Mouse (Mus musculus): ENCODE results near the gene Trpv4. TPM values are rescaled to one million over a fixed set of nuclear protein-coding genes. Genes with fewer than 3 reads are reported as not detected.
A peak's percentile ranks its signal among the peaks of the same experiment; 100 is the strongest.

The Trpv4 gene
- polyA plus RNA-seq, 1 experiment from 2014 or later = 0.32 TPM

DNA sequence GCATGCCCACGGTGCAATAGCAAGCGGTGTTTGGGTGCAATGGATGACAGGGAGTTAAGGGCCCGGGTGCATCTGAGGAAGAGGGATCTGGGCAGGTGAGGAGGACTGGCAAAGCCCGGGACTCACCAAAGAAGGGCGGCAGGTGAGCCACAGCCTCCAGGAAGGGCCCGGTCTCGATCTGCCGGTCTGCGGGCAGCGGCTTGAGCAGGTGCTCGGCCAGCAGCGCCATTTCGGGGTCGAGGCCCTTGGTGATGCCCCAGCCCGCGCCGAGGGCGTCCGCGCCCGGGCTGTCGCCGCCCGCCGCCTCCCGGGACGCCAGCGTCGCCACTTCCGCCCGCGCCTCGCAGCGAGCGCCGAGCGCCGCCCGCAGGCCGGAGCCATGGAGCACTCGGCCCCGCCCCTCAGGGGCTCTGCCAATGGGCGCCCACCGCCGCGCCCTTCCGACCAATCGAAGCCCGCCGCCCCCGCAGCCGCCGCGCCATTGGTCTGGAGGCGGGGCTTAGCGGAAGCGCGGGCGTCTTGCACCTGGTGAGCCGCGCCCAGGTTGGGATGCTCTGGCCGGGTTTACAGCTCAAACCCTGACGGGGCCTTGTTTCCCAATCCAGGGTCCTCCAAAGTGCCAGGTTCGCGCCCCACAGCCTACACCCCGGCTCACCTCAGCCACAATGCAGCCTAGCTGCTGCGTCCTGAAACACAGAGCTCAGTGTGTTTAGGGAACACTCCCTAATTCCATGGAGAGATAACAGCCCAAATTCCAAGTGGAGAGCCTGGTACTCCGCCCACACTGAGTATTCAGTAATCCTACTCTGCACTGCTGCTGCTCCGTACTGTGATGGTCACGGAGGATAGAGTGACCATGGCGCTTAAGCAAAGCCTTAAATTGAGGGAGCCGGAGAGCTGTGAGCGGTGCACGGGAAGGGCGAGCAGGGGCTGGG, 32.7 kb upstream of the Trpv4 start, which contains the start of gene Gltp:
Gltp (minus strand) TSS at position 352 of the 935 bp plus-strand sequence.
- no peaks in the 10 kb centered on the region for H3K9me3 ChIP-seq (ENCODE audit: control insufficient read depth, low read length)
- peak within 1 kb of the TSS; percentile 75 for H3K4me3 ChIP-seq (ENCODE audit: low read depth, low read length)
- peak within 1 kb of the TSS; percentile 81 for H3K9ac ChIP-seq (ENCODE audit: low read length)
- H3K4me1 ChIP-seq (ENCODE audit: control insufficient read depth, insufficient read depth, low read length) = peaks cover 8% of the 10 kb centered on the region; the same call in 1 of the 2 replicates
- peak; percentile 95 for DNase-seq (ENCODE audit: low spot score)
- H3K27me3 ChIP-seq (ENCODE audit: control insufficient read depth, insufficient read depth, low read length) = no peaks in the 10 kb centered on the region
- H3K36me3 ChIP-seq (ENCODE audit: control insufficient read depth, insufficient read depth, low read length) = no peaks in the 10 kb centered on the region
- peak; percentile 98 for ATAC-seq (ENCODE audit: insufficient read depth, low FRiP score, low TSS enrichment)
- no peak within 1 kb of the TSS for H3K27ac ChIP-seq (ENCODE audit: low read depth, low read length)
- 6% methylated on average over 49 of the region's 75 CpGs for WGBS
- peak within 1 kb of the TSS; percentile 95 for H3K4me2 ChIP-seq (ENCODE audit: low read depth)

DNA sequence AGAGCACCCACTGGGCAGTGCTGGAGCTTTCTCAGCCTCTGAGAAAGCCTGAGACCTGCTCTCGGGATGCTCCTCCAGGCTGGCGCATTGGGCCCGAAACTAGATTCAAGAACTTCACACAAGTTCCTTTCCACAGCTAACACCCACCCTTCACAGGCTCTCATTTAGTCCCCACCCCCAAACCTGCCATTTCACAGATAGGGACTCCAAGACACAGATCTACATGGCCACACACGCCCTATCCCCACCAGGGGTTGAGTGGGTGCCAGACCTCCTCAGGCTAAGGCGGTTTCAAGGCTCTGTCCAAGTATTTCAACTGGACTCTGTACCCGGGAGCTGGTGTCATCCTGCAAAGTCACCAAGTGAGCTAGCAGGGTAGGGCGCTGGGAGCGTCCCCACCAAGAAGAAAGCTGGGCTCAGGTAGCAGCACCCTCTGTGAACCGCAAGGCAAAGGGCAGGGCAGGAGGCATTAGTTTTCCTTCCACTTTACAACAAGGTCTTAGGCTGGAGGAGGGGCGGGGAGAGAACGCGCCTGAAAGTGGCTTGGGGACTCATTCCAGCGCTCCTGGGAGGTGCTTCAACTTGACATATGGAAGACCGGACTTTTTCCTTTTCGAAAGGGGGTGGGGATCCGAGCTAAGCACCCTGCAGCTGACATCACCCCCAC, 31.6 kb upstream of the Trpv4 start:
- ATAC-seq (ENCODE audit: insufficient read depth, low FRiP score, low TSS enrichment) (no peak), DNase-seq (ENCODE audit: low spot score) (peak; percentile 26)
- H3K4me2 ChIP-seq (ENCODE audit: low read depth) = peak overlapping the region; percentile 95
- H3K27ac ChIP-seq (ENCODE audit: low read depth, low read length) = no peak overlapping the region
- H3K9ac ChIP-seq (ENCODE audit: low read length) = peak overlapping the region; percentile 81; the same call in 1 of the 2 replicates
- H3K27me3 ChIP-seq (ENCODE audit: control insufficient read depth, insufficient read depth, low read length) = no peaks in the 10 kb centered on the region
- H3K4me1 ChIP-seq (ENCODE audit: control insufficient read depth, insufficient read depth, low read length) = peaks cover 8% of the 10 kb centered on the region; the same call in 1 of the 2 replicates
- H3K9me3 ChIP-seq (ENCODE audit: control insufficient read depth, low read length) = no peaks in the 10 kb centered on the region
- no peaks in the 10 kb centered on the region for H3K36me3 ChIP-seq (ENCODE audit: control insufficient read depth, insufficient read depth, low read length)
- H3K4me3 ChIP-seq (ENCODE audit: low read depth, low read length) = peak overlapping the region; percentile 75
- WGBS = 21% methylated on average over 16 of the region's 16 CpGs

DNA sequence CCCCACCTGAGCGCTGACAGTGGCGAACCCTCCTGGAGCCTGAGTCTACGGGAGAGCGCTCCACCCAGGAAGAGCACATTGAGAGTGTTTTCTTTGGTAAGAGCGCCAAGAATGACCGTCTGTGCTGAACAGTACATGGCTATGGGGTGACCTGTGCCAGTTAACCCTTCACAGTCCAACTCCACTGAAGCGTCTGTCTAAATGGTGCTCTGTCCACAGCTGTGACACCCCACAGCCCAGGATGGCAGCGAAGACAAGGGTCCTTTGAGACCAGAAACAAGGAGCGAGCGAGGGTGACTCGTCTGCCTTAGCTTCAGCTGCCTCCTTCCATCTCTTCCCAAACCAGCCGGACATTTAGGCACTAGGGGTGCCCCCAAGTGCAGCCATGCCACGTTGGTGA, 30.5 kb upstream of the Trpv4 start:
- H3K27me3 ChIP-seq (ENCODE audit: control insufficient read depth, insufficient read depth, low read length) = no peaks in the 10 kb centered on the region
- H3K9me3 ChIP-seq (ENCODE audit: control insufficient read depth, low read length) = no peaks in the 10 kb centered on the region
- H3K27ac ChIP-seq (ENCODE audit: low read depth, low read length) = no peak overlapping the region
- no peak overlapping the region for H3K9ac ChIP-seq (ENCODE audit: low read length)
- H3K36me3 ChIP-seq (ENCODE audit: control insufficient read depth, insufficient read depth, low read length) = no peaks in the 10 kb centered on the region
- no peak overlapping the region for H3K4me3 ChIP-seq (ENCODE audit: low read depth, low read length)
- ATAC-seq (ENCODE audit: insufficient read depth, low FRiP score, low TSS enrichment) (no peak), DNase-seq (ENCODE audit: low spot score) (no peak)
- H3K4me2 ChIP-seq (ENCODE audit: low read depth) = no peak overlapping the region
- WGBS = 84% methylated on average over 13 of the region's 13 CpGs
- peaks cover 9% of the 10 kb centered on the region; the same call in 1 of the 2 replicates for H3K4me1 ChIP-seq (ENCODE audit: control insufficient read depth, insufficient read depth, low read length)

DNA sequence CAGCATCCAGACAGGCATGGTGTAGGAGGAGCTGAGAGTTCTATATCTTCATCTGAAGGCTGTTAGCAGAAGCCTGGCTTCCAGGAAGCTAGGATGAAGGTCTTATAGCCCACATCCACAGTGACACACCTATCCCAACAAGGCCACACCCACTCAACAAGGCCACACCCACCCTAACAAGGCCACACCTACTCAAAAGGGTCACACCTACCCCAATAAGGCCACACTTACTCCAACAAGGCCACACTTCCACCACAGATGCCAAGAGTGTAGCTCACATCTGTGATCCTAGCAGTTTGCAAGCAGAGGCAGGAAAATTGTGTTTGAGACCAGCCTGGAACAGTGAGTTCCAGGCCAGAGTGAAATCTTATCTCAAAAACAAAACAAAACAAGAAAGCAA, 29.7 kb upstream of the Trpv4 start:
- no peak overlapping the region for H3K9ac ChIP-seq (ENCODE audit: low read length)
- H3K4me2 ChIP-seq (ENCODE audit: low read depth) = no peak overlapping the region
- peaks cover 11% of the 10 kb centered on the region for H3K4me1 ChIP-seq (ENCODE audit: control insufficient read depth, insufficient read depth, low read length)
- ATAC-seq (ENCODE audit: insufficient read depth, low FRiP score, low TSS enrichment) (no peak), DNase-seq (ENCODE audit: low spot score) (no peak)
- H3K36me3 ChIP-seq (ENCODE audit: control insufficient read depth, insufficient read depth, low read length) = no peaks in the 10 kb centered on the region
- no peak overlapping the region for H3K4me3 ChIP-seq (ENCODE audit: low read depth, low read length)
- H3K9me3 ChIP-seq (ENCODE audit: control insufficient read depth, low read length) = no peaks in the 10 kb centered on the region
- no peaks in the 10 kb centered on the region for H3K27me3 ChIP-seq (ENCODE audit: control insufficient read depth, insufficient read depth, low read length)
- no peak overlapping the region for H3K27ac ChIP-seq (ENCODE audit: low read depth, low read length)

DNA sequence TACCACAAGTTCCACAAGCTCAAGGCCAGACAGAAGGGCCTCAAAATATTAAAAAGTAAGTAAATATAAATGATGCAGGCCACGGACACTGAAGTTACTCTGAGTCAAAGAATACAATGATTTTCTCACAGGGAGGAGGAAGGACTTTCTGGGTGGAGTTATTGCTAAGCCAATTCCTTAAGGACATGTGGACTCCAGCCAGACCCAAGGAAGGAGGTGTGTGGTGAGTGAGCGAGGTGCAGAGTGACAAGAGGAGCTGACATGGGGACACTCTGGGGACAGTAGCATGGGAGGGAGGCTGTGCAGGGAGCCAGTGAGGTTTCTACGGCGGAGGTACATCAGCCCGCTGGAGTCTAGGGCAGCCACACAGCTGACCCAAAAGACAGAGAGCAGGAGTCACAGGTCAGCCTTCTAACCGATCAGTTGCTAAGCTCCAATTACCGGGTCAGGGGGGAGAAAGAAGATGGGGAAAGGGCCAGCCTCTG, 28.5 kb upstream of the Trpv4 start:
- Histone ChIP-seq H3K36me3 (ENCODE audit: control insufficient read depth, insufficient read depth, low read length) (no peaks in the 10 kb centered on the region), H3K4me1 (ENCODE audit: control insufficient read depth, insufficient read depth, low read length) (peaks cover 15% of the 10 kb centered on the region), H3K4me2 (ENCODE audit: low read depth) (no peak overlapping the region), H3K4me3 (ENCODE audit: low read depth, low read length) (no peak overlapping the region), H3K27me3 (ENCODE audit: control insufficient read depth, insufficient read depth, low read length) (no peaks in the 10 kb centered on the region), H3K9ac (ENCODE audit: low read length) (no peak overlapping the region), H3K27ac (ENCODE audit: low read depth, low read length) (no peak overlapping the region), H3K9me3 (ENCODE audit: control insufficient read depth, low read length) (no peaks in the 10 kb centered on the region)
- no peak for DNase-seq (ENCODE audit: low spot score)
- no peak for ATAC-seq (ENCODE audit: insufficient read depth, low FRiP score, low TSS enrichment)
- WGBS = 66% methylated on average over 7 of the region's 7 CpGs

DNA sequence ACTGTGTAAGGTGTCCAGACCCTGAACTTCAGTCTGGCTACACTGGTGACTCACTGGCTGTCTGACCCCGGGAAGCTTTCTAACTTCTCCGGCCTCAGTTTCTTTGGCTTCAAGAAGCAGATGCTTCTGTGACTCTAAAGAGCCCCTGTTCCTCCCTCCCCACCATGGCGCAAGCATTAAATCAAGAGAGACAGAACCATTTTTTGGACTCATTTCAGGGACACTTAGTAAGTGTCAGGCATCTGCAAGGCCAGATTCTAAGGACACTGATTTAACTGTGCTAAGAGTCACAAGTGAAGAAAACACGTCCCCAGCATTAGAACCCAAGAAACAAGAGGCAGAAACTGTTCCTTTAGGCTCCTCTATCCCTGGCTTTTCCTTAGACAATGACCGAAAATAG, 27.8 kb upstream of the Trpv4 start:
- H3K27me3 ChIP-seq (ENCODE audit: control insufficient read depth, insufficient read depth, low read length) = no peaks in the 10 kb centered on the region
- H3K4me3 ChIP-seq (ENCODE audit: low read depth, low read length) = no peak overlapping the region
- H3K9ac ChIP-seq (ENCODE audit: low read length) = no peak overlapping the region
- WGBS = 94% methylated on average over 5 of the region's 5 CpGs
- H3K4me2 ChIP-seq (ENCODE audit: low read depth) = no peak overlapping the region
- no peak for ATAC-seq (ENCODE audit: insufficient read depth, low FRiP score, low TSS enrichment)
- H3K9me3 ChIP-seq (ENCODE audit: control insufficient read depth, low read length) = no peaks in the 10 kb centered on the region
- H3K27ac ChIP-seq (ENCODE audit: low read depth, low read length) = no peak overlapping the region
- H3K4me1 ChIP-seq (ENCODE audit: control insufficient read depth, insufficient read depth, low read length) = peaks cover 13% of the 10 kb centered on the region
- DNase-seq (ENCODE audit: low spot score) = no peak
- no peaks in the 10 kb centered on the region for H3K36me3 ChIP-seq (ENCODE audit: control insufficient read depth, insufficient read depth, low read length)

DNA sequence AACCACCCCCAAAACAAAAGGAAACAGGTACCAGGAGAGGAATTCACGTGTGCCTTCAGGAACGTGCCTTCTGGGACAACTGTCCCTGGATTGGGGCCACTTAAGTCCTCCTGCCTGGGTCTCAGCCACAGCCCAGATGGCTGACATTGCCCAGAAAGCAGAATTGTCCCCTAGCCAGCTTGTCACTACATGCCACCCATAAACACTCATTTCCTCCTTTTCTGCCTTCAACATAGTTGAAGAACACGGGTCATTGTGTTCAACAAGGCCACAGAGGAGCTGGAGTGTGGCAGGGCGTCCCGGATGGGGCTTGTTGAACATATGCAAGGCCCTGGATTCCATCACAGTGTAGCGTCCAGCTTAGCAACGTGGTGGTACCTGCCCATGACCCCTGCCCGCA, 23.5 kb upstream of the Trpv4 start:
- Histone ChIP-seq H3K27me3 (ENCODE audit: control insufficient read depth, insufficient read depth, low read length) (no peaks in the 10 kb centered on the region), H3K9me3 (ENCODE audit: control insufficient read depth, low read length) (no peaks in the 10 kb centered on the region), H3K4me3 (ENCODE audit: low read depth, low read length) (no peak overlapping the region), H3K36me3 (ENCODE audit: control insufficient read depth, insufficient read depth, low read length) (peaks cover 3% of the 10 kb centered on the region; the same call in 1 of the 2 replicates), H3K4me1 (ENCODE audit: control insufficient read depth, insufficient read depth, low read length) (peaks cover 10% of the 10 kb centered on the region), H3K9ac (ENCODE audit: low read length) (no peak overlapping the region), H3K27ac (ENCODE audit: low read depth, low read length) (no peak overlapping the region), H3K4me2 (ENCODE audit: low read depth) (no peak overlapping the region)
- no peak for ATAC-seq (ENCODE audit: insufficient read depth, low FRiP score, low TSS enrichment)
- no peak for DNase-seq (ENCODE audit: low spot score)
- 82% methylated on average over 8 of the region's 8 CpGs for WGBS

DNA sequence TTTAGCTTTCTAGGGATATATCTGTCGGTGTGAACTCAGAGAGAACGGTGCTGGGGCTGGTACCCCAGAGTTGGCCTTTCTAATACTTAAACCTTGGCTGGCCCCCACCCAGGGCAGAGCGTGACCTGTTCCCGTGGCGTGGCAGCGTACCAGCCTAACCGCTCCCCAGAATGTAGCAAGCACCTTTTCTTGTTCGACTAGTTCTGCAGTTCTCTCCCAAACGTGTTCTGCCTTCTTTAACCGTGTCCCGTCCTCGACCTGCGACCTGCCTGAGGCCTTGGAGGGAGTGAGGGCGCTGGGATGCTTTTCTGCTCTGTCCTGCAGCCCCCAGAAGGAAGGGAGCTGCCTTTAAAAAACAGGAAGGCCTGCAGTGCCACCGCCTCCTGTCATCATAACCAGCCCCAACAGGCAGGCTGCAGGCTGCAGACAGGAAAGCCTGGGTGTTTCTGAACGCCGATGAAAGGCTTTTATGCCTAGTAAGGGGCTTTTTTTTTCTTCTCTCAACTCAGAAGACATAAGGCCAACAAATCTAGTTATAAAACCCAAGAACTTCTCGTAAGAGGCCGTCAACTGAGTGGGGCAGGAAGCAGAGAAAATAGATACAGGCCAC, 22.6 kb upstream of the Trpv4 start:
- DNase-seq (ENCODE audit: low spot score) (no peak), ATAC-seq (ENCODE audit: insufficient read depth, low FRiP score, low TSS enrichment) (no peak)
- Histone ChIP-seq H3K27ac (ENCODE audit: low read depth, low read length) (no peak overlapping the region), H3K4me1 (ENCODE audit: control insufficient read depth, insufficient read depth, low read length) (peaks cover 10% of the 10 kb centered on the region), H3K4me3 (ENCODE audit: low read depth, low read length) (no peak overlapping the region), H3K4me2 (ENCODE audit: low read depth) (no peak overlapping the region), H3K9ac (ENCODE audit: low read length) (0 out of 2 replicates have a peak overlapping the region, but pooled peaks have one; percentile 18), H3K9me3 (ENCODE audit: control insufficient read depth, low read length) (no peaks in the 10 kb centered on the region), H3K36me3 (ENCODE audit: control insufficient read depth, insufficient read depth, low read length) (peaks cover 3% of the 10 kb centered on the region; the same call in 1 of the 2 replicates), H3K27me3 (ENCODE audit: control insufficient read depth, insufficient read depth, low read length) (no peaks in the 10 kb centered on the region)
- 78% methylated on average over 19 of the region's 19 CpGs for WGBS

Data from neural tube, embryonic 11.5 days (tissue).